Mouse (Mus musculus) myocyte (in vitro differentiated cells): Measurements from ENCODE around the gene 9930022D16Rik. TPM values are rescaled to one million over a fixed set of nuclear protein-coding genes. Genes with fewer than 3 reads are reported as not detected.
A peak's percentile ranks its signal among the peaks of the same experiment; 100 is the strongest.

Source experiments
- H3K27me3 ChIP-seq: one replicate; pipeline ENCODE4 v1.6.1; 2011; ENCODE audit not compliant: control insufficient read depth, insufficient read depth, insufficient read length
- H3K36me3 ChIP-seq: one replicate; pipeline ENCODE4 v1.6.1; 2011; ENCODE audit not compliant: control insufficient read depth, insufficient read depth
- H3K4me2 ChIP-seq: one replicate; pipeline ENCODE4 v1.6.1; 2011; ENCODE audit warnings: low read depth, control low read depth
- H3K4me3 ChIP-seq: one replicate; pipeline ENCODE4 v1.5.1; 2011; ENCODE audit warnings: mild to moderate bottlenecking, control low read depth, moderate library complexity
- H3K79me2 ChIP-seq: one replicate; pipeline ENCODE4 v1.6.1; 2011; ENCODE audit not compliant: control insufficient read depth, insufficient read depth
- H3ac ChIP-seq: one replicate; pipeline ENCODE4 v1.6.1; 2011; ENCODE audit not compliant: control insufficient read depth, insufficient read length
- CEBPB ChIP-seq: IDR thresholded peaks from 2 replicates; pipeline ENCODE4 v1.6.1; 2011; ENCODE audit warnings: mild to moderate bottlenecking, moderate library complexity; ENCODE audit not compliant: poor library complexity, insufficient read depth, severe bottlenecking
- E2F4 ChIP-seq: IDR thresholded peaks from one replicate; pipeline ENCODE4 v1.6.1; 2011; ENCODE audit warnings: mild to moderate bottlenecking, control low read depth, moderate library complexity; ENCODE audit not compliant: insufficient read depth
- MAX ChIP-seq: IDR thresholded peaks from one replicate; pipeline ENCODE4 v1.6.1; 2011; ENCODE audit warnings: low read depth, mild to moderate bottlenecking, control low read depth
- MYOD1 ChIP-seq, 3 experiments: IDR thresholded peaks; one replicate each; pipeline ENCODE4 v1.6.1; 2011; ENCODE audit warnings: control low read depth in 2 of 3, low read depth in 2 of 3, mild to moderate bottlenecking in 2 of 3, moderate library complexity in 1 of 3; ENCODE audit not compliant: insufficient read length in 2 of 3, control insufficient read depth in 1 of 3
- MYOG ChIP-seq, 3 experiments: IDR thresholded peaks; one replicate each; pipeline ENCODE4 v1.6.1; 2011; ENCODE audit warnings: control low read depth in 2 of 3, low read depth in 2 of 3, mild to moderate bottlenecking in 2 of 3; ENCODE audit not compliant: insufficient read length in 2 of 3, control insufficient read depth in 1 of 3, insufficient read depth in 1 of 3
- POLR2A ChIP-seq: IDR thresholded peaks from one replicate; pipeline ENCODE4 v1.6.1; 2011; ENCODE audit warnings: low read depth, mild to moderate bottlenecking, control low read depth, moderate library complexity; ENCODE audit not compliant: insufficient read length
- POLR2AphosphoS2 ChIP-seq: IDR thresholded peaks from one replicate; pipeline ENCODE4 v1.6.1; 2011; ENCODE audit warnings: low read depth, control low read depth; ENCODE audit not compliant: insufficient read length
- REST ChIP-seq: IDR thresholded peaks from one replicate; pipeline ENCODE4 v1.6.1; 2011; ENCODE audit warnings: mild to moderate bottlenecking, control low read depth, moderate library complexity; ENCODE audit not compliant: insufficient read depth, insufficient read length
- SRF ChIP-seq: IDR thresholded peaks from one replicate; pipeline ENCODE4 v1.6.1; 2011; ENCODE audit warnings: low read depth; ENCODE audit not compliant: control insufficient read depth, insufficient read length
- TCF12 ChIP-seq: IDR thresholded peaks from one replicate; pipeline ENCODE4 v1.6.1; 2011; ENCODE audit warnings: mild to moderate bottlenecking, control low read depth; ENCODE audit not compliant: poor library complexity, insufficient read depth, severe bottlenecking
- TCF3 ChIP-seq: IDR thresholded peaks from one replicate; pipeline ENCODE4 v1.6.1; 2011; ENCODE audit warnings: low read depth, control low read depth; ENCODE audit not compliant: insufficient read length
- USF1 ChIP-seq: IDR thresholded peaks from one replicate; pipeline ENCODE4 v1.6.1; 2011; ENCODE audit warnings: low read depth, mild to moderate bottlenecking, control low read depth, moderate library complexity
- polyA plus RNA-seq: library from polyadenylated mRNA; unstranded; fragments of >200 nt; fragmentation: generic; extraction: Trizol; gene quantifications from one replicate; pipeline ENCODE4 v1.2.1, GENCODE M21; 2012; ENCODE audit warnings: missing spikeins

The 9930022D16Rik gene
- polyA plus RNA-seq, 1 experiment = not detected

DNA sequence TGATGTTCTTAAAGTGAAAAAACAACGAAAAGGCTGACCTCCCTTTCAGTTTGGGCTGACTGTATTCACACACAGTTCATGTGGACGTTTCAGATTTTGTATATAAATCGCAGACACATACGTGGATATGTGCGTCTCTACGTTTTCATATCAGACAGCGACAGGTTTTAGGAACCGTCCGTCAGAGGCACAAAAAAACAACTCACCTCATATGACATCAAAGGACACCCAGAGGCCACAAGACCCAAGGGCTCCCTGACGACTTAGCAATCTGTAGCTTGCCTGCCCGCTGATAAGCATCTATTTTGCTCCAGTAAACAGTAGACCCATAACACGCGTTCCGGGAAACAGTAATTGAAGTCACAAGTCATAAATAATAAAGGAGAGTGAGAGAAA, 6.8 kb downstream of the 9930022D16Rik start:
- no peak overlapping the region for H3K4me3 ChIP-seq
- TF ChIP-seq MAX (no peak), MYOG (IDR thresholded peaks at IDR 0.05; ENCODE audit: control insufficient read depth in 1 of 3, insufficient read depth in 1 of 3, insufficient read length in 2 of 3, low read depth in 2 of 3) (no peak), POLR2A (no peak), TCF12 (no peak), USF1 (no peak), E2F4 (no peak), POLR2AphosphoS2 (no peak)
- H3ac ChIP-seq = no peak overlapping the region
- H3K36me3 ChIP-seq = no peaks in the 10 kb centered on the region
- no peaks in the 10 kb centered on the region for H3K27me3 ChIP-seq
- H3K4me2 ChIP-seq = no peak overlapping the region
- no peaks in the 10 kb centered on the region for H3K79me2 ChIP-seq

DNA sequence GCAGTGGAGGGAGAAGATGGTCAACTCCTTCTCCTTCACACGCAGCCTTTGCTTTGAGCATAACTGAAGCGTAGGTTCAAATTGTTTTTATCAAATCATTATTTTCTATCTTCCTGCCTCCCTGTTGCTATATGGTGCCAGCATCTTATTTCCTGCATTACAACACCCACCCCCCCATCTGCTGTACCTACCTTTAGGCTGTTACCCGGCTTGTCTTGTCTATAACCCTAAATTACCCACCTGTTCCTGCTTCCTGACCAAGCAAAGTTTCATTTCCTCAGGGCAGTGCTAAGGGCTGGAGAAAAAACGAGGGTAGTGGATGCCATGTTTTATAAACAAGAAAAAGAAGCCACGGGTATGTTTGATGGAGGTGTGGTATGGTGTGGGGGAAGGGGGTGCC, 7.5 kb downstream of the 9930022D16Rik start:
- H3K36me3 ChIP-seq = no peaks in the 10 kb centered on the region
- no peaks in the 10 kb centered on the region for H3K79me2 ChIP-seq
- H3K4me3 ChIP-seq = no peak overlapping the region
- H3K4me2 ChIP-seq = no peak overlapping the region
- H3K27me3 ChIP-seq = no peaks in the 10 kb centered on the region
- H3ac ChIP-seq = no peak overlapping the region
- TF ChIP-seq MYOD1 (IDR thresholded peaks at IDR 0.05; ENCODE audit: control insufficient read depth in 1 of 3, insufficient read length in 2 of 3, low read depth in 2 of 3) (no peak), MAX (no peak), REST (no peak), TCF12 (no peak), CEBPB (no peak), USF1 (no peak), E2F4 (no peak), MYOG (IDR thresholded peaks at IDR 0.05; ENCODE audit: control insufficient read depth in 1 of 3, insufficient read depth in 1 of 3, insufficient read length in 2 of 3, low read depth in 2 of 3) (no peak), POLR2A (no peak), TCF3 (no peak), SRF (no peak), POLR2AphosphoS2 (no peak)

DNA sequence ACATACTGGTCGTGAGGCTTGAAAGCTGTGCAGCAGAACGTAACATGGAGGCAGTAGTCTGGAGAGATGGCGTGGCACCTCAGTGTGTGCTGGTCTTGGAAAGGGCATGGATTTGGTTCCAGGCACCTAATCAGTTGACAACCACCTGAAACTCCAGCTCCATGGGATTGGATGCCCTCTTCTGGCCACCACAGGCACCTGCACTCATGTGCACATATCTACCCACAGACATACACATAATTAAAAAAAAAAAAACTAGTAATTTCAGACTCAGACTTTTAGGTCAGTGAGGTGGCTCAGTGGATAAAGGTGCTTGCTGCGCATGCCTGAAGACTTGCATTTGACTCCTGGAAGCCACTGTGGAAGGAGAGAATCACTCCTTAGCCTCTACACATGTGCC, 8.5 kb downstream of the 9930022D16Rik start:
- no peak overlapping the region for H3K4me3 ChIP-seq

DNA sequence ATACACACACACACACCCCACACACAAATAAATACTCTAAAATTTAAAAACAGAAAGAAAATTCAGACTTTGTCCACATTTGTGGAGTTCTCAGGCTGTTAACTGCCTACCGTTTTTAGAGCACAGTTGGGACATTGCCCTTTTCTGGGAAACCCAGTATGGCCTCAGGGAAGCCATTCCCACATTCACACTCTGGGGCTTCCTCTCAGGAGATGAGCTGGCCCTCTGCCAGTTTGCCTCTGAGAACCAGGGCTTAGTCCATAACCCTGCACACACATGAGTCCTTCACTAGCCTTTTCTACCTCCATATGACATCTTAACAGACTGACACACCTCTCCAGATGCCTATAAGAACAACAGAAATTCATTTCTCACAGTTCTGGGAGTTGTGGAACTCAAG, 9.6 kb downstream of the 9930022D16Rik start:
- Histone ChIP-seq H3K4me2 (no peak overlapping the region), H3ac (no peak overlapping the region), H3K79me2 (peaks cover 6% of the 10 kb centered on the region), H3K36me3 (no peaks in the 10 kb centered on the region), H3K4me3 (no peak overlapping the region), H3K27me3 (no peaks in the 10 kb centered on the region)
- no peak for TF ChIP-seq POLR2AphosphoS2
- TF ChIP-seq MYOG (IDR thresholded peaks at IDR 0.05; ENCODE audit: control insufficient read depth in 1 of 3, insufficient read depth in 1 of 3, insufficient read length in 2 of 3, low read depth in 2 of 3) = no peak
- TF ChIP-seq SRF = no peak
- TF ChIP-seq MYOD1 (IDR thresholded peaks at IDR 0.05; ENCODE audit: control insufficient read depth in 1 of 3, insufficient read length in 2 of 3, low read depth in 2 of 3) = no peak
- TF ChIP-seq TCF3 = no peak
- no peak for TF ChIP-seq REST
- no peak for TF ChIP-seq MAX
- no peak for TF ChIP-seq USF1
- TF ChIP-seq TCF12 = no peak

More for the DNA sequence above, 8.5 kb downstream of the 9930022D16Rik start:
- H3K27me3 ChIP-seq = no peaks in the 10 kb centered on the region
- no peak overlapping the region for H3K4me2 ChIP-seq
- peaks cover 5% of the 10 kb centered on the region for H3K79me2 ChIP-seq
- H3K36me3 ChIP-seq = no peaks in the 10 kb centered on the region
- H3ac ChIP-seq = no peak overlapping the region
- TF ChIP-seq MAX (no peak), USF1 (no peak), CEBPB (no peak), MYOD1 (IDR thresholded peaks at IDR 0.05; ENCODE audit: control insufficient read depth in 1 of 3, insufficient read length in 2 of 3, low read depth in 2 of 3) (no peak), E2F4 (no peak), TCF3 (no peak), REST (no peak), MYOG (IDR thresholded peaks at IDR 0.05; ENCODE audit: control insufficient read depth in 1 of 3, insufficient read depth in 1 of 3, insufficient read length in 2 of 3, low read depth in 2 of 3) (no peak)

DNA sequence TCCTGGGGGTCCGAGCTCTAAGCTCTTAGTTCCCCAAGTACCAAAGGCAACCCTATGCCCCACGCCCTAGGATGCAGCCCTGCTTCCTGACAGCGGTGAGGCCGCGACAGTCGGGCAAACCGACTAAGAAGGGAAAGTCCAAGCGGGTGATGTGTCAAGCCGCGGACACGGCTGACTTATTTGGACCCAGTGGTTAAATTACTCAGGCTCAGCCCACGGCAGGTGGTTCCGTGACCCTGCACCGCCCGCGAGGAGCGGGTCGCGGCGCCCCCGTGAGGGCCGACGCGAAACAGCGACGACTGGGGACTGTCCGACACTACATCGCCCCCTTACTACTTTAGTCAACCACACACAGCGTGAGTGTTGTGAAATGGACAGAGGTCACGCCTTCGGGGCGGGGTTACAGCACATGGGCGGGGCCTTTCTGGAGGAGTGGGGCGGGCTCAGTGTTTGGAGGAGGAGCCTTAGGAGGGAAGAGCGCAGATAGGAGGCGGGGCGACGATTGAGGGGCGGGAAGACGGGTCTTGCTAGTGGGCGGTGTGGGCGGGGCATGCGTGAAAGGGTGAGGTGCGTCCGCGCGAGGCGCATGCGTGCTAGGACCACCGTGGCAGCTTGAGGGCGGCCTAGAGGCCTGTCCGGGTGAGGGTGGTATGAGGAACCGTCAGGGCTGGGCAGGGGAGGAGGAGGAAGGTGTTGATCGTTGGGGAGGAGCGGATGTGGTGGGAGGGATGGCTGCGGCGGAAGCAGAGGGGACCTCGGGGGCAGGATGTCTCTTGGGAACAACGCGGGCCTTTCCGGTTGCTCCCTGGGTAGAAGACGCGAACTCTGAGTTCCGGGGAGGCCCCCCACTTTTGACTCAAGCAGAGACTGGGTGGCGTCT, 11.9 kb downstream of the 9930022D16Rik start, which contains the start of gene Amz2:
Gene Amz2, plus strand, starts transcription at position 555 of the 880 bp plus-strand sequence.
- TF ChIP-seq MYOD1 (IDR thresholded peaks at IDR 0.05; ENCODE audit: control insufficient read depth in 1 of 3, insufficient read length in 2 of 3, low read depth in 2 of 3) (peak in 1 of 3 experiments; percentile 62), POLR2A (peak; percentile 82), TCF12 (no peak), TCF3 (no peak), CEBPB (peak; percentile 81), POLR2AphosphoS2 (peak; percentile 81), MYOG (IDR thresholded peaks at IDR 0.05; ENCODE audit: control insufficient read depth in 1 of 3, insufficient read depth in 1 of 3, insufficient read length in 2 of 3, low read depth in 2 of 3) (peak in 1 of 3 experiments; percentile 60)
- H3K4me3 ChIP-seq = peak within 1 kb of the TSS; percentile 78

More for the DNA sequence above, 11.9 kb downstream of the 9930022D16Rik start, which contains the start of gene Amz2:
- Histone ChIP-seq H3ac (peak within 1 kb of the TSS; percentile 10), H3K79me2 (peaks cover 6% of the 10 kb centered on the region), H3K27me3 (no peaks in the 10 kb centered on the region), H3K4me2 (peak within 1 kb of the TSS; percentile 87), H3K36me3 (peaks cover 10% of the 10 kb centered on the region)
